Mouse (Mus musculus) limb, embryonic 15.5 days (tissue): ENCODE data around the gene Casp12. TPM values are rescaled to one million over a fixed set of nuclear protein-coding genes. Genes with fewer than 3 reads are reported as not detected.
"Not testable (repeated sequence)": the region's sequence is repeated elsewhere in the genome, so short reads cannot be mapped to it uniquely, and the experiment has no call there.

ENCODE experiments used
- ATAC-seq: fragments of 200-750 bp; cut with Nextera tagmentation; 2 replicates; pipeline ENCODE4 v1.8.0; 2017; ENCODE audit warnings: low read depth, moderate TSS enrichment; ENCODE audit not compliant: insufficient number of reproducible peaks, low FRiP score, low TSS enrichment
- H3K27ac ChIP-seq: fragments of 300-500 bp; sonication (generic); 2 replicates; pipeline ENCODE4 v1.5.1; 2015; ENCODE audit warnings: moderate library complexity, mild to moderate bottlenecking, inconsistent platforms
- H3K27me3 ChIP-seq: fragments of 300-500 bp; sonication (generic); 2 replicates; pipeline ENCODE4 v1.6.1; 2015; ENCODE audit warnings: inconsistent platforms
- H3K36me3 ChIP-seq: fragments of 300-500 bp; sonication (generic); 2 replicates; pipeline ENCODE4 v1.6.1; 2015; ENCODE audit warnings: inconsistent platforms
- H3K4me1 ChIP-seq: fragments of 300-500 bp; sonication (generic); 2 replicates; pipeline ENCODE4 v1.6.1; 2015; ENCODE audit warnings: inconsistent platforms
- H3K4me2 ChIP-seq: fragments of 300-500 bp; sonication (generic); 2 replicates; pipeline ENCODE4 v1.6.1; 2015; ENCODE audit warnings: mild to moderate bottlenecking, inconsistent platforms
- H3K4me3 ChIP-seq: fragments of 300-500 bp; sonication (generic); 2 replicates; pipeline ENCODE4 v1.5.1; 2015; ENCODE audit warnings: mild to moderate bottlenecking, inconsistent platforms
- H3K9ac ChIP-seq: fragments of 300-500 bp; sonication (generic); 2 replicates; pipeline ENCODE4 v1.6.1; 2015; ENCODE audit warnings: inconsistent platforms
- H3K9me3 ChIP-seq: fragments of 300-500 bp; sonication (generic); 2 replicates; pipeline ENCODE4 v1.6.1; 2016; ENCODE audit warnings: inconsistent platforms
- WGBS: fragments of 180-500 bp; shearing (Covaris S2); methylation state at CpG from one replicate; pipeline ENCODE4 v1.1.7; 2015; 5-methylcytosine and 5-hydroxymethylcytosine counted together
- polyA plus RNA-seq: library from polyadenylated mRNA; unstranded; fragments of >200 nt; fragmentation: Nextera tagmentation; extraction: Ambion mirVana; gene quantifications from 2 replicates; pipeline ENCODE4 v1.2.1, GENCODE M21; 2015

The Casp12 gene
- polyA plus RNA-seq, 1 experiment from 2014 or later = 6.0 TPM

GRCm38 (mm10) chr9:5347381-5347780 is 2.2 kb downstream of the Casp12 start:
- no peak for ATAC-seq
- no peaks in the 10 kb centered on the region for H3K4me1 ChIP-seq
- H3K9ac ChIP-seq = no peak overlapping the region
- WGBS = 85% methylated on average over 4 of the region's 4 CpGs
- no peak overlapping the region for H3K4me2 ChIP-seq
- no peaks in the 10 kb centered on the region for H3K27me3 ChIP-seq
- H3K9me3 ChIP-seq = no peaks in the 10 kb centered on the region
- no peak overlapping the region for H3K27ac ChIP-seq
- H3K4me3 ChIP-seq = no peak overlapping the region
- H3K36me3 ChIP-seq = no peaks in the 10 kb centered on the region

GRCm38 (mm10) chr9:5353673-5354072 is 8.4 kb downstream of the Casp12 start:
- Histone ChIP-seq H3K4me2 (no peak overlapping the region), H3K9me3 (no peaks in the 10 kb centered on the region), H3K4me1 (no peaks in the 10 kb centered on the region), H3K27me3 (no peaks in the 10 kb centered on the region), H3K36me3 (no peaks in the 10 kb centered on the region), H3K4me3 (no peak overlapping the region), H3K9ac (no peak overlapping the region), H3K27ac (no peak overlapping the region)
- ATAC-seq = no peak
- 75% methylated on average over 2 of the region's 2 CpGs for WGBS

GRCm38 (mm10) chr9:5356801-5357200 is 11.6 kb downstream of the Casp12 start:
- Histone ChIP-seq H3K36me3 (no peaks in the 10 kb centered on the region), H3K4me1 (no peaks in the 10 kb centered on the region), H3K4me3 (no peak overlapping the region), H3K27ac (no peak overlapping the region), H3K4me2 (no peak overlapping the region), H3K9me3 (no peaks in the 10 kb centered on the region), H3K9ac (no peak overlapping the region), H3K27me3 (no peaks in the 10 kb centered on the region)
- no peak for ATAC-seq

- Histone ChIP-seq H3K27ac (no peak overlapping the region), H3K27me3 (no peaks in the 10 kb centered on the region), H3K9me3 (no peaks in the 10 kb centered on the region), H3K4me2 (no peak overlapping the region), H3K36me3 (no peaks in the 10 kb centered on the region), H3K9ac (no peak overlapping the region), H3K4me1 (no peaks in the 10 kb centered on the region), H3K4me3 (no peak overlapping the region)
- ATAC-seq = no peak
Observed at GRCm38 (mm10) chr9:5393561-5393960, 48.3 kb downstream of the Casp12 start.

- not testable (repeated sequence) for H3K9ac ChIP-seq, H3K27me3 ChIP-seq, H3K4me3 ChIP-seq, H3K27ac ChIP-seq, H3K9me3 ChIP-seq, H3K4me1 ChIP-seq, ATAC-seq, H3K36me3 ChIP-seq, H3K4me2 ChIP-seq
- 77% methylated on average over 5 of the region's 5 CpGs for whole genome bisulfite sequencing
Observed at GRCm38 (mm10) chr9:5395861-5396260, 50.6 kb downstream of the Casp12 start.

GRCm38 (mm10) chr9:5410988-5411568 is 65.8 kb downstream of the Casp12 start:
- 54% methylated on average over 1 of the region's 1 CpGs for WGBS
- H3K36me3 ChIP-seq = no peaks in the 10 kb centered on the region
- H3K4me2 ChIP-seq = no peak overlapping the region
- ATAC-seq = no peak
- no peaks in the 10 kb centered on the region for H3K9me3 ChIP-seq
- no peak overlapping the region for H3K4me3 ChIP-seq
- H3K4me1 ChIP-seq = no peaks in the 10 kb centered on the region
- no peaks in the 10 kb centered on the region for H3K27me3 ChIP-seq
- no peak overlapping the region for H3K27ac ChIP-seq
- no peak overlapping the region for H3K9ac ChIP-seq

- H3K27me3 ChIP-seq = no peaks in the 10 kb centered on the region
- ATAC-seq = no peak
- WGBS = 46% methylated on average over 4 of the region's 4 CpGs
- H3K4me3 ChIP-seq = no peak overlapping the region
- H3K4me2 ChIP-seq = no peak overlapping the region
- H3K9ac ChIP-seq = no peak overlapping the region
- H3K4me1 ChIP-seq = no peaks in the 10 kb centered on the region
- H3K9me3 ChIP-seq = no peaks in the 10 kb centered on the region
- H3K36me3 ChIP-seq = no peaks in the 10 kb centered on the region
- H3K27ac ChIP-seq = no peak overlapping the region
Observed at GRCm38 (mm10) chr9:5412446-5413111, 67.3 kb downstream of the Casp12 start.

- Histone ChIP-seq H3K4me3 (no peak overlapping the region), H3K9ac (no peak overlapping the region), H3K27ac (no peak overlapping the region), H3K36me3 (no peaks in the 10 kb centered on the region), H3K9me3 (no peaks in the 10 kb centered on the region), H3K4me1 (no peaks in the 10 kb centered on the region), H3K4me2 (no peak overlapping the region), H3K27me3 (no peaks in the 10 kb centered on the region)
- ATAC-seq = no peak
- 63% methylated on average over 2 of the region's 2 CpGs for WGBS
Observed at GRCm38 (mm10) chr9:5417871-5418270, 72.6 kb downstream of the Casp12 start.

Other genes with a start within 250 kb of the Casp12 start
- gene Casp1, start 46.9 kb upstream of the Casp12 start, polyA plus RNA-seq = 5.1 and 5.9 TPM in 2 replicates
- gene Casp4, start 36.6 kb upstream of the Casp12 start, polyA plus RNA-seq = 1.3 and 1.8 TPM in 2 replicates